Mouse (Mus musculus) embryonic facial prominence, embryonic 11.5 days (tissue): ENCODE data around the gene Abi2. TPM values are rescaled to one million over a fixed set of nuclear protein-coding genes. Genes with fewer than 3 reads are reported as not detected.

ENCODE experiments used
- ATAC-seq: fragments of 200-750 bp; cut with Nextera tagmentation; replicated peaks from 2 replicates; pipeline ENCODE4 v1.8.0; 2017; ENCODE audit warnings: low read depth; ENCODE audit not compliant: insufficient number of reproducible peaks, low FRiP score, low TSS enrichment
- DNase-seq: peaks from one replicate; pipeline ENCODE4 v3.0.0-alpha.2; 2015; ENCODE audit warnings: low spot score
- H3K27ac ChIP-seq: fragments of 300-500 bp; sonication (generic); replicated peaks from 2 replicates; pipeline ENCODE4 v1.5.1; 2014; ENCODE audit warnings: mild to moderate bottlenecking, low read depth, low read length, control low read depth
- H3K27me3 ChIP-seq: fragments of 300-500 bp; sonication (generic); 2 replicates; pipeline ENCODE4 v1.6.1; 2014; ENCODE audit warnings: mild to moderate bottlenecking, low read length, moderate library complexity, mixed read lengths; ENCODE audit not compliant: control insufficient read depth, insufficient read depth
- H3K36me3 ChIP-seq: fragments of 300-500 bp; sonication (generic); replicated peaks from 2 replicates; pipeline ENCODE4 v1.6.1; 2014; ENCODE audit warnings: low read depth, mild to moderate bottlenecking, low read length, moderate library complexity, mixed read lengths; ENCODE audit not compliant: control insufficient read depth, insufficient read depth
- H3K4me1 ChIP-seq: fragments of 300-500 bp; sonication (generic); 2 replicates; pipeline ENCODE4 v1.6.1; 2014; ENCODE audit warnings: low read length, mixed read lengths; ENCODE audit not compliant: control insufficient read depth, insufficient read depth
- H3K4me2 ChIP-seq: fragments of 300-500 bp; sonication (generic); 2 replicates; pipeline ENCODE4 v1.6.1; 2014; ENCODE audit warnings: low read depth, mild to moderate bottlenecking, control low read depth, low read length, moderate library complexity
- H3K4me3 ChIP-seq: fragments of 300-500 bp; sonication (generic); 2 replicates; pipeline ENCODE4 v1.5.1; 2014; ENCODE audit warnings: low read depth, low read length, control low read depth
- H3K9ac ChIP-seq: fragments of 300-500 bp; sonication (generic); replicated peaks from 2 replicates; pipeline ENCODE4 v1.6.1; 2014; ENCODE audit warnings: mild to moderate bottlenecking, control low read depth, low read length
- H3K9me3 ChIP-seq: fragments of 300-500 bp; sonication (generic); replicated peaks from 2 replicates; pipeline ENCODE4 v1.6.1; 2016; ENCODE audit warnings: mild to moderate bottlenecking, low read length, inconsistent platforms, mixed read lengths; ENCODE audit not compliant: control insufficient read depth
- WGBS: fragments of 180-500 bp; shearing (Covaris S2); extraction: QIAGEN DNeasy Blood & Tissue Kit; methylation state at CpG from one replicate; pipeline ENCODE4 v1.1.7; 2014; 5-methylcytosine and 5-hydroxymethylcytosine counted together
- polyA plus RNA-seq: library from polyadenylated mRNA; unstranded; fragments of >200 nt; fragmentation: Nextera tagmentation; extraction: Ambion mirVana; gene quantifications from 2 replicates; pipeline ENCODE4 v1.2.1, GENCODE M21; 2014

The Abi2 gene
- polyA plus RNA-seq, 1 experiment from 2014 or later, result 34.9 TPM

GRCm38 (mm10) chr1:60449896-60450295 is 40.5 kb downstream of the Abi2 start:
- ATAC-seq (no peak), DNase-seq (no peak)
- Histone ChIP-seq H3K4me2 (no peak overlapping the region), H3K4me1 (no peaks in the 10 kb centered on the region), H3K36me3 (no peaks in the 10 kb centered on the region; the same call in 1 of the 2 replicates), H3K4me3 (no peak overlapping the region), H3K27ac (no peak overlapping the region), H3K27me3 (no peaks in the 10 kb centered on the region), H3K9ac (no peak overlapping the region), H3K9me3 (no peaks in the 10 kb centered on the region)
- WGBS, result 41% methylated on average over 1 of the region's 1 CpGs

GRCm38 (mm10) chr1:60460623-60461022 is 51.2 kb downstream of the Abi2 start:
- Histone ChIP-seq H3K9ac (no peak overlapping the region), H3K27me3 (no peaks in the 10 kb centered on the region), H3K36me3 (no peaks in the 10 kb centered on the region), H3K9me3 (no peaks in the 10 kb centered on the region), H3K4me1 (no peaks in the 10 kb centered on the region), H3K4me2 (no peak overlapping the region), H3K4me3 (no peak overlapping the region), H3K27ac (no peak overlapping the region)
- ATAC-seq, result no peak
- WGBS, result 88% methylated on average over 1 of the region's 1 CpGs
- no peak for DNase-seq

DNA sequence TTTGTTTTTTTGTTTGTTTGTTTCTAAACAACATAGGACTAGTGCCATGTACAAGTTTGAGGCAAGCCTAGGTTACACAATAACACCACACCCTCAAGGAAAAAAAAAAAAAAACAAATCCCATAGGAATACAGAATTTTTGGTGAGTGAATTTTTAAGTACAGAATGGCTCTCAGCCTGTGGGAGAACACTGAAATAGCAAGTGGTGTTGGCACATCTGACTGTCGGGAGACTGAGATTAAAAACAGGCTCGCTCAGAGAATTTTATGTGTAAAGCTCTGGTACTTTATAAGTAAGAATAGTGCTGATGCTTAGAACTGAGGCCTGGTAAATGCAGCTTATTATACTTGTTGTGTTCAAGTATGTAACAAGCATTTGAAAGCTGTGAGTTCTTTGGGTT is 60.1 kb downstream of the Abi2 start:
- H3K9me3 ChIP-seq, result no peaks in the 10 kb centered on the region
- H3K4me1 ChIP-seq, result no peaks in the 10 kb centered on the region
- 88% methylated on average over 2 of the region's 2 CpGs for WGBS
- no peaks in the 10 kb centered on the region for H3K27me3 ChIP-seq
- ATAC-seq, result no peak
- no peaks in the 10 kb centered on the region for H3K36me3 ChIP-seq
- no peak overlapping the region for H3K27ac ChIP-seq
- H3K4me2 ChIP-seq, result no peak overlapping the region
- no peak for DNase-seq
- no peak overlapping the region for H3K9ac ChIP-seq
- no peak overlapping the region for H3K4me3 ChIP-seq

DNA sequence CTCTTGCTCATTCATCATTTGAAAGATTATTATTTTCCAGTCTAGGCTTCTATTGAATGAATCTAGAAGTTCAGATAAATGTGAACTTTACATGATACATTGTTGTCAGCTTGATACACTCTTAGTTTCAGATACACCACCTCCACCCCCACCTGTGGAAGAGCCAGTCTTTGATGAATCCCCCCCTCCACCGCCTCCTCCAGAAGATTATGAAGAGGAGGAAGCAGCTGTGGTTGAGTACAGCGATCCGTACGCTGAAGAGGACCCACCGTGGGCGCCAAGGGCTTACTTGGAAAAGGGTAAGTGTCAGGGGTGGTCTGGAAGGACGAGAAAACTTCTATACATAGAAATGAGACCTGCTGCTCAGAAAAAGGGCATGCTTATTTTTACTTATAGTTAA is 61.1 kb downstream of the Abi2 start:
- no peak overlapping the region for H3K4me2 ChIP-seq
- no peak overlapping the region for H3K4me3 ChIP-seq
- H3K36me3 ChIP-seq, result no peaks in the 10 kb centered on the region
- no peaks in the 10 kb centered on the region for H3K4me1 ChIP-seq
- H3K9ac ChIP-seq, result no peak overlapping the region
- ATAC-seq (no peak), DNase-seq (no peak)
- H3K27ac ChIP-seq, result no peak overlapping the region
- no peaks in the 10 kb centered on the region for H3K9me3 ChIP-seq
- WGBS, result 93% methylated on average over 7 of the region's 7 CpGs
- H3K27me3 ChIP-seq, result no peaks in the 10 kb centered on the region

- Histone ChIP-seq H3K4me3 (no peak overlapping the region), H3K27me3 (no peaks in the 10 kb centered on the region), H3K4me1 (no peaks in the 10 kb centered on the region), H3K4me2 (no peak overlapping the region), H3K36me3 (no peaks in the 10 kb centered on the region; the same call in 1 of the 2 replicates), H3K27ac (no peak overlapping the region), H3K9ac (no peak overlapping the region), H3K9me3 (no peaks in the 10 kb centered on the region)
- ATAC-seq (no peak), DNase-seq (no peak)
- whole genome bisulfite sequencing, result 50% methylated on average over 1 of the region's 1 CpGs
Observed at GRCm38 (mm10) chr1:60481561-60481960, 72.1 kb downstream of the Abi2 start.

- H3K27me3 ChIP-seq, result no peaks in the 10 kb centered on the region
- H3K36me3 ChIP-seq, result no peaks in the 10 kb centered on the region
- WGBS, result 97% methylated on average over 1 of the region's 1 CpGs
Observed at GRCm38 (mm10) chr1:60482881-60483280, 73.5 kb downstream of the Abi2 start.

DNA sequence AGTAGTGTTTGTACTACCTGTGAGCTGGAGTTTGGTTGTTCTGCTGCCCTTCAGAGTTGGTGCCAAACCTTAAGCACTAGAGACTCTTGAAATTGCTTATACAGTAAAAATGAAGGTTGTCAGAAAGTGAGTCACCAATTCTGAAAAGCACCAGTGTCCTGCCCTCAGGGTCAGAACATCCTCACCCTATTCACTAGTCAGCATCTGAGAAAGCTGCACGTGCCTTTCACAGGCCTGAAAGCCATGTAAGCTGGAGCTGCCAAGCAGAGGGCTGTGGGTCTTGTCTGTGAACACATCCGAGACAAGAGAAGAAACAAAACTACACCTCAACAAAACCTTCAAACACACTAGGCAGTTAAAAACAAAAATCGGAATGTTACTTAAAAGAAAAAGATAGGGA is 76.2 kb downstream of the Abi2 start:
- no peak overlapping the region for H3K9ac ChIP-seq
- no peak overlapping the region for H3K4me3 ChIP-seq
- H3K9me3 ChIP-seq, result no peaks in the 10 kb centered on the region
- WGBS, result 78% methylated on average over 3 of the region's 3 CpGs
- no peak for DNase-seq
- H3K27me3 ChIP-seq, result no peaks in the 10 kb centered on the region
- no peaks in the 10 kb centered on the region for H3K4me1 ChIP-seq
- H3K36me3 ChIP-seq, result no peaks in the 10 kb centered on the region; the same call in 1 of the 2 replicates
- H3K27ac ChIP-seq, result no peak overlapping the region
- no peak overlapping the region for H3K4me2 ChIP-seq
- ATAC-seq, result no peak

More at GRCm38 (mm10) chr1:60482881-60483280, 73.5 kb downstream of the Abi2 start:
- DNase-seq (no peak), ATAC-seq (no peak)
- no peak overlapping the region for H3K27ac ChIP-seq
- H3K4me2 ChIP-seq, result no peak overlapping the region
- H3K4me3 ChIP-seq, result no peak overlapping the region
- no peaks in the 10 kb centered on the region for H3K4me1 ChIP-seq
- no peak overlapping the region for H3K9ac ChIP-seq
- no peaks in the 10 kb centered on the region for H3K9me3 ChIP-seq

- Histone ChIP-seq H3K4me2 (no peak overlapping the region), H3K36me3 (peaks cover 3% of the 10 kb centered on the region; the same call in 1 of the 2 replicates), H3K9me3 (no peaks in the 10 kb centered on the region), H3K4me1 (no peaks in the 10 kb centered on the region), H3K9ac (no peak overlapping the region), H3K4me3 (no peak overlapping the region), H3K27me3 (no peaks in the 10 kb centered on the region), H3K27ac (no peak overlapping the region)
- WGBS, result 87% methylated on average over 8 of the region's 8 CpGs
- ATAC-seq (no peak), DNase-seq (no peak)
Observed at GRCm38 (mm10) chr1:60488635-60489034, 79.2 kb downstream of the Abi2 start.
